Mouse (Mus musculus) lung, embryonic 14.5 days (tissue): ENCODE data around the gene Zfp513. TPM values are rescaled to one million over a fixed set of nuclear protein-coding genes. Genes with fewer than 3 reads are reported as not detected.

Experiments used
- ATAC-seq: fragments of 200-750 bp; cut with Nextera tagmentation; 2 replicates; pipeline ENCODE4 v1.8.0; 2017; ENCODE audit warnings: mild to moderate bottlenecking, moderate TSS enrichment, moderate library complexity; ENCODE audit not compliant: insufficient read depth
- DNase-seq: peaks from one replicate; pipeline ENCODE4 v3.0.0-alpha.2; 2015
- H3K27ac ChIP-seq: fragments of 300-500 bp; sonication (generic); 2 replicates; pipeline ENCODE4 v1.5.1; 2014; ENCODE audit warnings: low read depth, mild to moderate bottlenecking, moderate library complexity
- H3K27me3 ChIP-seq: fragments of 300-500 bp; sonication (generic); 2 replicates; pipeline ENCODE4 v1.6.1; 2014; ENCODE audit warnings: low read length, control low read depth; ENCODE audit not compliant: insufficient read depth
- H3K36me3 ChIP-seq: fragments of 300-500 bp; sonication (generic); 2 replicates; pipeline ENCODE4 v1.6.1; 2014; ENCODE audit warnings: control low read depth; ENCODE audit not compliant: insufficient read depth
- H3K4me1 ChIP-seq: fragments of 300-500 bp; sonication (generic); 2 replicates; pipeline ENCODE4 v1.6.1; 2014; ENCODE audit warnings: antibody characterized with exemption, control low read depth; ENCODE audit not compliant: insufficient read depth
- H3K4me2 ChIP-seq: fragments of 300-500 bp; sonication (generic); 2 replicates; pipeline ENCODE4 v1.6.1; 2014; ENCODE audit warnings: mild to moderate bottlenecking
- H3K4me3 ChIP-seq: fragments of 300-500 bp; sonication (generic); 2 replicates; pipeline ENCODE4 v1.5.1; 2014; ENCODE audit warnings: low read depth, low read length
- H3K9ac ChIP-seq: fragments of 300-500 bp; sonication (generic); 2 replicates; pipeline ENCODE4 v1.6.1; 2014
- H3K9me3 ChIP-seq: fragments of 300-500 bp; sonication (generic); 2 replicates; pipeline ENCODE4 v1.6.1; 2016; ENCODE audit warnings: low read depth, low read length, control low read depth
- CTCF ChIP-seq: IDR thresholded peaks from 2 replicates; pipeline ENCODE4 v1.5.1; 2016; ENCODE audit warnings: antibody characterized with exemption, low read depth
- WGBS: fragments of 180-500 bp; shearing (Covaris S2); extraction: QIAGEN DNeasy Blood & Tissue Kit; methylation state at CpG from one replicate; pipeline ENCODE4 v1.1.7; 2014; 5-methylcytosine and 5-hydroxymethylcytosine counted together
- polyA plus RNA-seq: library from polyadenylated mRNA; unstranded; fragments of >200 nt; fragmentation: Nextera tagmentation; extraction: Ambion mirVana; gene quantifications from 2 replicates; pipeline ENCODE4 v1.2.1, GENCODE M21; 2014

Gene Zfp513
- polyA plus RNA-seq, 1 experiment from 2014 or later = 7.1 TPM

DNA sequence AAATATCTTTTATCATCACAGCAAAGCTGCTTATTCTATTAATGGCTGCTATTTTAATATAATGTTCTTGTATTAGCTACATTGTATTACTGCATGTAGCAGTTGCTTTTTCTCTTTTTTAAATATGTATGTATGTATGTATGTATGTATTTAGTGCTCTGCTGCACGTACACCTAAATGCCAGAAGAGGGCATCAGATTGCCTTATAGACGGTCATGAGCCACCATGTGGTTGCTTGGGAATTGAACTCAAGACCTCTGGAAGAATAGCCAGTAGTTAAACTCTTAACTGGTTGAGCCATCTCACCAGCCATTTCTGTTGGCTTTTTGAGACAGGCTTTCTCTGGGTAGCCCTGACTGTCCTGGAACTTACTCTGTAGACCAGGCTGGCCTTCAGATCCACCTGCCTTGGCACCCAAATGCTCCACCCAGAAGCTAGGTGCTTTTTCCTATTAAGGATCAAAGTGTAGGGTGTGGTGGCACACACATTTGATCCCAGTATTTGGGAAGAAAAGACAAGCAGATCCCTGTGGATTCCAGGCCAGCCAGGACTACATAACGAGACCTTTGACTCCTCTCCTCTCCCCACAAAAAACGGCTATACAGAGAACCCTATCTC is 13.8 kb downstream of the Zfp513 start:
- peak; percentile 42 for DNase-seq
- ATAC-seq = no peak
- Histone ChIP-seq H3K4me2 (no peak overlapping the region), H3K27ac (no peak overlapping the region), H3K4me1 (peaks cover 5% of the 10 kb centered on the region; the same call in 1 of the 2 replicates), H3K4me3 (no peak overlapping the region), H3K9ac (no peak overlapping the region), H3K27me3 (no peaks in the 10 kb centered on the region), H3K36me3 (peaks cover 44% of the 10 kb centered on the region), H3K9me3 (no peaks in the 10 kb centered on the region)
- peak; percentile 47 for TF ChIP-seq CTCF
- WGBS = 80% methylated on average over 4 of the region's 4 CpGs

DNA sequence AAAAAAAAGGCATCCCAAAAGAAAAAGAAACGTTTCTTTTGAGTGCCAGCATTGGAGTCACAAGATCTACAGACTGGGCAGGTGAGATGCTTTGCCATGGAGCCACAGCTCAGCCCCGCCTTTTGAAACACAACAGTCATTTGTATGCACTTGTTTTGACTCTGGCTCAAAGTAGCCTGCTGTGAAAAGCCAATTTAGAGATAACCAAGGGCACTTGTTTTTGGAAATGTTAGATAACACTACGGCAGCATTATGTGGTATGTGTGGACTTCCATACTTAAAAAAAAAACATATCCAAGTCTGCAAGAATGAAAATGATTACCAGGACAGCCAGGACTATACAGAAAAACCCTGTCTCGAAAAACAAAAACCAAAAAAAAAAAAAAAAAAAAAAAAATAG is 18.4 kb downstream of the Zfp513 start:
- H3K4me3 ChIP-seq = no peak overlapping the region
- no peak for DNase-seq
- no peak overlapping the region for H3K27ac ChIP-seq
- no peaks in the 10 kb centered on the region for H3K9me3 ChIP-seq
- peaks cover 6% of the 10 kb centered on the region; the same call in 1 of the 2 replicates for H3K4me1 ChIP-seq
- 46% methylated on average over 4 of the region's 4 CpGs for WGBS
- ATAC-seq = no peak
- no peaks in the 10 kb centered on the region for H3K27me3 ChIP-seq
- H3K4me2 ChIP-seq = no peak overlapping the region
- TF ChIP-seq CTCF = no peak
- H3K36me3 ChIP-seq = peaks cover 23% of the 10 kb centered on the region
- no peak overlapping the region for H3K9ac ChIP-seq

DNA sequence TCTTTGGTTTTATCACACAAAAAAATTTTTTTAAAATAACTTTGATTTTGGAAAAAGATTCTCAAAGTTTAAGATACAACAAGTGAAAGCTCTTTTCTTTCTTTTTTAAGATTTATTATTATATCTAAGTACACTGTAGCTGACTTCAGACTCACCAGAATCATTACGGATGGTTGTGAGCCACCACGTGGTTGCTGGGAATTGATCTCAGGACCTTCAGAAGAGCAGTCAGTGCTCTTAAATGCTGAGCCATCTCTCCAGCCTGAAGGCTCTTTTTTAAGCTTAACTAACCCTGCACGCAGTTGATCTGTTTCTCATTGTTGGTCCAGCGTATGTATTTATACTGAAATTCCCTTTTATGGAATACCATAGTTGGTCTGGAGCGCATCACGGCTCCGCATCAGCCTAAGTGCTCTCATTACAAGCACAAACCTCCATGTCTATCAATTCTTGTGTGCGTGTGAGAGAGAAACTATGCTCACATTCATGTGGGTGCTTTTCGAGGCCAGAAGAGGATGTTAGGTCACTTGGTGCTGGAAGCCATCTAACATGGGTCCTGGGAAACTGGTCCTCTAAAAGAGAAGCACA is 20.8 kb downstream of the Zfp513 start:
- WGBS = 93% methylated on average over 9 of the region's 9 CpGs
- Histone ChIP-seq H3K36me3 (no peaks in the 10 kb centered on the region), H3K9me3 (no peaks in the 10 kb centered on the region), H3K27me3 (no peaks in the 10 kb centered on the region), H3K4me1 (peaks cover 6% of the 10 kb centered on the region; the same call in 1 of the 2 replicates), H3K9ac (no peak overlapping the region), H3K27ac (no peak overlapping the region), H3K4me3 (no peak overlapping the region), H3K4me2 (no peak overlapping the region)
- no peak for ATAC-seq
- DNase-seq = no peak
- no peak for TF ChIP-seq CTCF

DNA sequence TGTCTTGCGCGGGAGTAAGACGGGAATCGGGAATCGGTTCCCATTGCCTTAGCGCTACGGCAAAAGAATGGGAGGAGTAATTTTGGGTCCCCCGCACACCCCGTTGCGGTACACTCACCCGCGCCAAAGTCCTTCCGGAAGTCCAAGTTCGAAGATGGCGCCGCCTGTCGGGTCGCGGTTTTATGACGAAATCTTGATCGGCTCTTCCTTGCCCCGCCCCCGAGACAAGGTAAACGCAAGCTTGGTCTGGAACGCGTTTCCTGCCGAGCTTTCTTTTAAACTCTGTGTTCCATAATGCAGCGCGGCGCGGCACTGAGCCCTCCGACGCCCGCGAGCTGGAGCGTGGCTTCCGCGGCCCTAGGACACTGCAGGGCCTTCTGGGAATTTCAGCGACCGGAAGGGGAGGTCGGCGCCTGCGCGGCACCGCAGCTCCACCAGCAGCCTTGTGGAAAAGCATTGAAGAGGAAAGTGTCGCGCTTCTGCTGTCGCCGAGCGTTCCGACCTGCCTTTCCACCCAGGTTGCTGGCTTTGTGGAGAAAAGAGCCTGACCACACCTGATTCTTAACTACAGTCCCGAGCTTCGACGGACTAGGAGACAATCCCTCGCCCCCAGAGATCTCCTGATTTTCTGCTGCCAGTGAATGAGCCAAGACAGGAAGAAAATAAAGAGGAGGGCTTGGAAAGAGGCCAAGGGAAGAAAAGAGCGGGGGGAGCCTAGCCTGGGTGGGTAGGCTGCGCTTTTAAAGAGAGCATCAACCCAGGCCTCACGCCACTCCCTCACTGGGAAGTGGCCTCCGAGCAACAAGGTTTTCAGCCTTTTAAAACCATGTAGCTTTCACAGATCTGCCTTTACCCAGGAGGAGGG is 22.1 kb downstream of the Zfp513 start, which contains the start of the genes Gm29609 and Gtf3c2:
Gm29609 (minus strand) TSS at position 146 of the 865 bp plus-strand sequence.
Gtf3c2 (minus strand) TSS at position 379 of the 865 bp plus-strand sequence.
- Histone ChIP-seq H3K9me3 (no peaks in the 10 kb centered on the region), H3K4me3 (peak within 1 kb of the TSS; percentile 95), H3K4me2 (peak within 1 kb of the TSS; percentile 93), H3K27me3 (no peaks in the 10 kb centered on the region), H3K27ac (peak within 1 kb of the TSS; percentile 99), H3K4me1 (peaks cover 6% of the 10 kb centered on the region; the same call in 1 of the 2 replicates), H3K9ac (peak within 1 kb of the TSS; percentile 66), H3K36me3 (no peaks in the 10 kb centered on the region)
- no peak; the same call in 1 of the 2 replicates for TF ChIP-seq CTCF
- WGBS = under 1% methylated on average over 59 of the region's 59 CpGs
- ATAC-seq (peak; percentile 98), DNase-seq (peak; percentile 99)

DNA sequence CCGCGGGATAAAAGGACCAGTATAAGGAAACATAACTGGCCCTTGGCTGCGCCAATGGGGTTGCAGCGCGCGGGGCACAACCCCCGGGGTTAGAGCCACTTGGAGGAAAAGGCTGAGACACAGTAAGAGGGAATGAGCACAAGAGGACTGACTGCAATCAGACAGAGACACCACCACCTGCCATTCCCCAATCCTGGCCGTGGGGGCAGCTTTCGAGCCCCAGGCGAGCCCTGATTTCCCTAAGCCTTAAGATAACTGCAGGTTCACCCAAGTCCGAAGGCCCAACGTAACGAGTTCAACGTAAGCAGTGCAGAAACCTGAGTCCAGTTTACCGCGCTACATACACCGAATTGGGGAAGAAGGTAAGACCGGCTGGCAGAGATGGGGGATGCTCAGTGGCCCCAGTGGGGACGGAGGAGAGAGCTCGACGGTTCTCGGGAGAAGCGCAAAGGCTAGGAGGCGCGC is 22.8 kb downstream of the Zfp513 start:
- under 1% methylated on average over 25 of the region's 25 CpGs for WGBS
- H3K4me1 ChIP-seq = peaks cover 6% of the 10 kb centered on the region; the same call in 1 of the 2 replicates
- H3K4me2 ChIP-seq = peak overlapping the region; percentile 93
- no peaks in the 10 kb centered on the region for H3K27me3 ChIP-seq
- H3K9me3 ChIP-seq = no peaks in the 10 kb centered on the region
- DNase-seq (peak; percentile 31), ATAC-seq (peak; percentile 73)
- H3K4me3 ChIP-seq = peak overlapping the region; percentile 95
- peak overlapping the region; percentile 66 for H3K9ac ChIP-seq
- TF ChIP-seq CTCF = peak; percentile 28
- H3K36me3 ChIP-seq = peaks cover under 1% of the 10 kb centered on the region; the same call in 1 of the 2 replicates
- H3K27ac ChIP-seq = peak overlapping the region; percentile 99

DNA sequence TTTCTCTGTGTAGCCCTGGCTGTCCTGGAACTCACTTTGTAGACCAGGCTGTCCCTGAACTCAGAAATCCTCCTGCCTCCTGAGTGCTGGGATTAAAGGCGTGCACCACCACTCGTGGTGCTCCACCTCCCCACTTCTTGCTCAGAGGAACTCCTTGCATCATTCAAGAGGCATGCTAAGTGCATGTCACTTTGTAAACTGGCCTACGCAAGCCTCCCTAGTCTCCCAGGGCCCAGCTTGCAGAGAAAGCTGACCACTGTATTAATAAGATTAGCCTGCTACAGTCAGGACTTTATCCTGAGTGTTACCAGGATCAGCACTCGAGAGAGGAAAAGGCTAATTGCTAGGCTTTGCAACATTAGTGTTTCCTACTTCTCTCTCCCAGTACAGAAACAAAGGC is 33.5 kb downstream of the Zfp513 start:
- H3K4me3 ChIP-seq = no peak overlapping the region
- no peaks in the 10 kb centered on the region for H3K9me3 ChIP-seq
- no peak overlapping the region for H3K4me2 ChIP-seq
- peaks cover 96% of the 10 kb centered on the region for H3K36me3 ChIP-seq
- no peak overlapping the region for H3K27ac ChIP-seq
- H3K27me3 ChIP-seq = no peaks in the 10 kb centered on the region
- 83% methylated on average over 4 of the region's 4 CpGs for WGBS
- no peaks in the 10 kb centered on the region for H3K4me1 ChIP-seq
- no peak for DNase-seq
- H3K9ac ChIP-seq = no peak overlapping the region
- ATAC-seq = no peak
- no peak for TF ChIP-seq CTCF

DNA sequence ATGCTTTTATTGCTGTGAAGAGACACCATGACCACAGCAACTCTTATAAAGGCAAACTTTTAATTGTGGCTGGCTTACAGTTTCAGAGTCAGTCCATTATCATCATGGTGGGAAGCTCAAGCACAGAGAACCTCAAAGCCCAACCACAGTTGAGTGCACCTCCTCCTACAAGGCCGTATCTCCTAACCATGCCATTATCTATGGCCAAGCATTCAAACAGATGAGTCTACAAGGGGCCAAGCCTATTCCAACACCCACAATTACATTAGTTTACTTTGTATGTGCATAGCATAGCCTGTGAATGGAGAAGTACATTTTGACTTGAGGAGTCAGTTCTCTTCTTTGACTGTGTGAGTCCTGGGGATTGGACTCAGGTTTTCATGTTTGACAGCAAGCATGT is 37.2 kb downstream of the Zfp513 start:
- Histone ChIP-seq H3K4me2 (no peak overlapping the region), H3K9me3 (no peaks in the 10 kb centered on the region), H3K36me3 (peaks cover 88% of the 10 kb centered on the region), H3K9ac (no peak overlapping the region), H3K27ac (no peak overlapping the region), H3K4me3 (no peak overlapping the region), H3K27me3 (no peaks in the 10 kb centered on the region), H3K4me1 (no peaks in the 10 kb centered on the region)
- ATAC-seq (no peak), DNase-seq (no peak)
- WGBS = 75% methylated on average over 1 of the region's 1 CpGs
- no peak for TF ChIP-seq CTCF
